Mouse (Mus musculus): Measurements from ENCODE around the gene Gucy1a1. TPM values are rescaled to one million over a fixed set of nuclear protein-coding genes. Genes with fewer than 3 reads are reported as not detected.

Gucy1a1 gene
- polyA plus RNA-seq, 1 experiment from 2014 or later: 4.9 TPM

Small RNA genes within 50 kb of the gene (microRNA-seq; reads per million reads assigned to microRNA genes)
- not detected for gene Mir7010

Other genes with a start within 250 kb of the Gucy1a1 start
- gene Ctso, start 213.2 kb downstream of the Gucy1a1 start, polyA plus RNA-seq (2016; fragmentation: Nextera tagmentation; extraction: Ambion mirVana): 7.1 and 7.5 TPM in 2 replicates
- gene Tdo2, start 169.6 kb downstream of the Gucy1a1 start, polyA plus RNA-seq (2016; fragmentation: Nextera tagmentation; extraction: Ambion mirVana): 0.10 TPM in 1 of 2 replicates, not detected in the other
- not detected in 2 replicates for gene Asic5, start 163.5 kb downstream of the Gucy1a1 start, polyA plus RNA-seq (2016; fragmentation: Nextera tagmentation; extraction: Ambion mirVana)
- gene Gucy1b1, start 71.1 kb downstream of the Gucy1a1 start, polyA plus RNA-seq (2016; fragmentation: Nextera tagmentation; extraction: Ambion mirVana): 12.1 and 12.6 TPM in 2 replicates
- gene Map9, start 212.3 kb upstream of the Gucy1a1 start, polyA plus RNA-seq (2016; fragmentation: Nextera tagmentation; extraction: Ambion mirVana): 25.1 and 28.3 TPM in 2 replicates

Data from forebrain, embryonic 12.5 days (tissue).